Mouse (Mus musculus) G1E (cell line): Measurements from ENCODE around the gene A4galt. TPM values are rescaled to one million over a fixed set of nuclear protein-coding genes. Genes with fewer than 3 reads are reported as not detected.
A peak's percentile ranks its signal among the peaks of the same experiment; 100 is the strongest.

Source experiments
- ATAC-seq: 2 replicates; pipeline ENCODE4 v1.8.0; 2016; ENCODE audit warnings: mild to moderate bottlenecking; ENCODE audit not compliant: insufficient number of reproducible peaks, poor library complexity, low FRiP score, severe bottlenecking; ENCODE audit errors: extremely low read depth
- DNase-seq: peaks from one replicate; pipeline ENCODE4 v3.0.0; 2012; ENCODE audit warnings: low spot score
- H3K27me3 ChIP-seq: 2 replicates; pipeline ENCODE4 v1.6.1; 2012; ENCODE audit warnings: mild to moderate bottlenecking, low read length, inconsistent platforms; ENCODE audit not compliant: insufficient read depth
- H3K36me3 ChIP-seq: replicated peaks from 2 replicates; pipeline ENCODE3; 2012; ENCODE audit warnings: mild to moderate bottlenecking, inconsistent platforms
- H3K4me1 ChIP-seq: 2 replicates; pipeline ENCODE4 v1.6.1; 2012; ENCODE audit warnings: low read depth, low read length, inconsistent platforms, mixed read lengths; ENCODE audit not compliant: insufficient read depth
- H3K4me3 ChIP-seq: 2 replicates; pipeline ENCODE4 v1.5.1; 2012; ENCODE audit warnings: low read depth, mild to moderate bottlenecking, inconsistent platforms, low read length, moderate library complexity, mixed read lengths
- H3K9me3 ChIP-seq: replicated peaks from 2 replicates; pipeline ENCODE4 v1.6.1; 2012; ENCODE audit warnings: inconsistent platforms
- CTCF ChIP-seq: IDR thresholded peaks from 2 replicates; pipeline ENCODE4 v1.5.1; 2012; ENCODE audit warnings: low read depth, low read length, inconsistent platforms, mixed read lengths
- GATA1 ChIP-seq: IDR thresholded peaks from 2 replicates; pipeline ENCODE4 v1.6.1; 2012; ENCODE audit warnings: borderline replicate concordance, low read length, inconsistent platforms, mixed read lengths
- GATA2 ChIP-seq: IDR thresholded peaks from 2 replicates; pipeline ENCODE4 v1.6.1; 2012; ENCODE audit warnings: low read depth, low read length, inconsistent platforms, borderline replicate concordance
- POLR2AphosphoS5 ChIP-seq: IDR thresholded peaks from 2 replicates; pipeline ENCODE4 v1.6.1; 2012; ENCODE audit warnings: low read depth, low read length, inconsistent platforms; ENCODE audit not compliant: insufficient replicate concordance
- TAL1 ChIP-seq: conservative IDR thresholded peaks from 2 replicates; pipeline ENCODE4 v1.6.1; 2012; ENCODE audit warnings: low read depth, low read length, inconsistent platforms, mixed read lengths
- polyA plus RNA-seq: library from polyadenylated mRNA; stranded (reverse); fragments of >175 nt; gene quantifications from 2 replicates; pipeline ENCODE4 v1.2.3, GENCODE M21; 2012
- total RNA-seq, 2 experiments: library from RNA; stranded (forward) in 1 of 2; stranded (reverse) in 1 of 2; fragments of 200-1000 nt in 1 of 2; fragments of >200 nt in 1 of 2; fragmentation: Nextera tagmentation in 1 of 2; gene quantifications; 2 replicates each; pipeline ENCODE4 v1.2.3; 2014 to 2017

A4galt gene
- total RNA-seq (2014; fragmentation: Nextera tagmentation) (not detected in 2 replicates), total RNA-seq (2017) (0.06 and 0.11 TPM in 2 replicates), polyA plus RNA-seq (not detected in 2 replicates)

- no peak for TF ChIP-seq GATA1
- TF ChIP-seq TAL1 = no peak
- TF ChIP-seq GATA2 = no peak
- H3K4me3 ChIP-seq = no peak within 1 kb of the TSS
- no peak for DNase-seq
Observed at GRCm38 (mm10) chr15:83251176-83252004, at the start of gene A4galt. TSS of gene A4galt (minus strand) at chr15:83251774.

DNA sequence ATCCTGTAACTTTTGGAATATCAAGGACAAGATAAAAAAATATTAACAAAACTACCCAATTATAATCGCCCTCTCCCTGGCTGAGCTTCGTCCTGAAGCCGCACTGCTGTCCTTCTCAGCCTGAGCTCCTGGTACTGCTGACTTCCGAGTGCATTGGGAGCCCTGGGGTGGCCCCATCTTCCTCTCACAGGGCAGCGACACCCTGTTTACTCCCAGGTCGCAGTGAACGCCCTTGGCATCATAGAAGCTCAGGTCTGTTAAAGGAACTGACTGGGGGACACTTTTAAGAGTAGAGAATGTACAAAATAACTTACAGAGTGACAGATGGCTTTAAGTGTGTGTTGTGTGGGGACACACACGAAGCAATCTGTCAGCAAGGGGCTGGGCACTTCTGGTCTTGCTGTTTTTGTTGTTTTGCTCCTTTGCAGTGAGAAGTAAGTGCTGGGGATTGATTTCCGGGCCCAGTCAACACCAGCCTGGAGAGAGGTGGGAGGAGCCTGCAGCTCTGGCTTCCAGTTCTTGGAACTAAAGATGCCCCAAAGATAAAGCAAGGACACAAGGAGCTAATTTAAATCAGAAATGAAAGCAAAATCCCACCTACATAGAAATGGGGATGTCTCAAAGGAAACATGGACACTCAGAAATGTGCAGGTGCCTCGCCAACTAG lies 48.5 kb upstream of the A4galt start:
- no peaks in the 10 kb centered on the region for H3K9me3 ChIP-seq
- DNase-seq = no peak
- no peak overlapping the region for H3K4me3 ChIP-seq
- ATAC-seq = no peak
- no peaks in the 10 kb centered on the region for H3K27me3 ChIP-seq
- peaks cover 9% of the 10 kb centered on the region; the same call in 1 of the 2 replicates for H3K4me1 ChIP-seq
- peaks cover 56% of the 10 kb centered on the region for H3K36me3 ChIP-seq
- TF ChIP-seq CTCF = no peak
- no peak for TF ChIP-seq GATA2
- no peak for TF ChIP-seq GATA1
- TF ChIP-seq POLR2AphosphoS5 = no peak

More at GRCm38 (mm10) chr15:83251176-83252004, at the start of gene A4galt:
- Histone ChIP-seq H3K36me3 (no peaks in the 10 kb centered on the region), H3K4me1 (peaks cover 12% of the 10 kb centered on the region), H3K9me3 (peaks cover 5% of the 10 kb centered on the region), H3K27me3 (peaks cover 15% of the 10 kb centered on the region)
- ATAC-seq = no peak

GRCm38 (mm10) chr15:83299450-83299849 lies 47.9 kb upstream of the A4galt start:
- H3K9me3 ChIP-seq = no peaks in the 10 kb centered on the region
- H3K36me3 ChIP-seq = peaks cover 50% of the 10 kb centered on the region
- no peaks in the 10 kb centered on the region; the same call in 1 of the 2 replicates for H3K27me3 ChIP-seq
- DNase-seq (no peak), ATAC-seq (no peak)
- no peak overlapping the region for H3K4me3 ChIP-seq
- TF ChIP-seq CTCF (no peak), GATA2 (no peak), TAL1 (no peak), POLR2AphosphoS5 (no peak), GATA1 (no peak)
- peaks cover 9% of the 10 kb centered on the region; the same call in 1 of the 2 replicates for H3K4me1 ChIP-seq

DNA sequence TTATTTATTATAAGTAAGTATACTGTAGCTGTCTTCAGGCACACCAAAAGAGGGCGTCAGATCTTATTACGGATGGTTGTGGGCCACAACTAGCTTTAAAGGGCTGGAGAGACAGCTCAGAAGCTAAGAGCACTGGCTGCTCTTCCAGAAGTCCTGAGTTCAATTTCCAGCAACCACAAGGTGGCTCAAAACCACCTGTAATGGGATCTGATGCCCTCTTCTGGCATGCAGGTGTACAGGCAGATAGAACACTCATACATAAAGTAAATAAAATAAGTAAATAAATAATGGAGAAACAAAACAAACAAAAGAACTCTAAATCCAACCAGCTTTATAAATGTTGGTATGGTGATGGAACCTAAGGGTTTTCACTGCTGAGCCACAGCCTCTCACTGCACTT lies 47.2 kb upstream of the A4galt start:
- H3K9me3 ChIP-seq = no peaks in the 10 kb centered on the region
- DNase-seq = no peak
- peaks cover 45% of the 10 kb centered on the region for H3K36me3 ChIP-seq
- H3K27me3 ChIP-seq = no peaks in the 10 kb centered on the region; the same call in 1 of the 2 replicates
- no peak overlapping the region for H3K4me3 ChIP-seq
- TF ChIP-seq CTCF = no peak
- ATAC-seq = no peak
- H3K4me1 ChIP-seq = peaks cover 7% of the 10 kb centered on the region; the same call in 1 of the 2 replicates

GRCm38 (mm10) chr15:83298313-83298712 lies 46.7 kb upstream of the A4galt start:
- H3K36me3 ChIP-seq = peaks cover 40% of the 10 kb centered on the region
- no peak for ATAC-seq
- H3K4me3 ChIP-seq = no peak overlapping the region
- TF ChIP-seq POLR2AphosphoS5 (no peak), GATA2 (no peak), CTCF (0 out of 2 replicates have a peak, but pooled peaks have one; percentile 19)
- H3K4me1 ChIP-seq = peaks cover 8% of the 10 kb centered on the region; the same call in 1 of the 2 replicates
- no peaks in the 10 kb centered on the region; the same call in 1 of the 2 replicates for H3K27me3 ChIP-seq
- no peaks in the 10 kb centered on the region for H3K9me3 ChIP-seq
- no peak for DNase-seq

DNA sequence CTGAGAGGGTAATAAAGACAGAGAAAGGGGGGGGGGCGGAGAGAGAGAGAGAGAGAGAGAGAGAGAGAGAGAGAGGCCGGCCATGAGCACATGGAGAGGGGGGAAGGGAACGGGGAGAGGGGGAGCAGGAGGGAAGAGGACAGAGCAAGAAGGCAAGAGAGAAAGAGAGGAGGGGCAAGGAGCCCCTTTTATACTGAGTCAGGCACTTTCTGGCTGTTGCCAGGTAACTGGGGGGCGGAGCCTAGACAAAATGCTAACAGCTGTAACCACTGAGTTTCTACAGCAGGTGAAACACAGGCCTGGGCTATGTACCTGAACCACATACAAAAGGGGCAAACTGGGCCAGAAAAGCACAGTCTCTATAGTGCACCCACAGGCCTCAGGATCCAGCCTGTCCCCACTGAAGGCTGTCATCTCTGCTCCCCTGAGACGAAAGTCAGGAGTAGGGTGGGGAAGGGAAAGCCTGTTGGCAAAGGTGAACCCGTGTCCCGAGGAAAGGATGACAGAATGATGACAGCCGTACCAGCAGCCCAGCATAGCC lies 45.3 kb upstream of the A4galt start:
- Histone ChIP-seq H3K36me3 (peaks cover 29% of the 10 kb centered on the region), H3K27me3 (peaks cover 5% of the 10 kb centered on the region; the same call in 1 of the 2 replicates), H3K9me3 (no peaks in the 10 kb centered on the region), H3K4me3 (no peak overlapping the region), H3K4me1 (peaks cover 18% of the 10 kb centered on the region; the same call in 1 of the 2 replicates)
- no peak for DNase-seq
- ATAC-seq = no peak
- TF ChIP-seq GATA1 (no peak), CTCF (no peak), GATA2 (no peak), TAL1 (no peak), POLR2AphosphoS5 (no peak)
